Mouse (Mus musculus) heart, postnatal 25 days (tissue): ENCODE measurements around the gene Rassf5. TPM values are rescaled to one million over a fixed set of nuclear protein-coding genes. Genes with fewer than 3 reads are reported as not detected.

Experiments used
- DNase-seq: peaks from one replicate; pipeline ENCODE4 v3.0.0; 2022; ENCODE audit warnings: low spot score
- intact Hi-C: fragments of 180-260 bp; cut with DNase I; formaldehyde crosslinking; loops from one replicate; pipeline ENCODE4 v1.15.1; 2025
- total RNA-seq, 2 experiments: library from RNA; stranded (reverse); gene quantifications; 2 replicates each; pipeline ENCODE4 v1.2.3; 2021

Gene Rassf5
- total RNA-seq, 2 experiments from 2014 or later = 1.6 to 2.3 TPM

GRCm38 (mm10) chr1:131218933-131219332 is 26.1 kb downstream of the Rassf5 start:
- intact Hi-C loops = no loop called here
- no peak for DNase-seq

- intact Hi-C loops = no loop called here
- DNase-seq = no peak
These were observed 31.7 kb downstream of the Rassf5 start for GRCm38 (mm10) chr1:131213361-131213760.

GRCm38 (mm10) chr1:131212956-131213355 is 32.1 kb downstream of the Rassf5 start:
- DNase-seq = no peak
- intact Hi-C loops = no loop called here

GRCm38 (mm10) chr1:131211655-131212054 is 33.4 kb downstream of the Rassf5 start:
- intact Hi-C loops = no loop called here
- no peak for DNase-seq

GRCm38 (mm10) chr1:131209971-131210426 is 35.1 kb downstream of the Rassf5 start:
- no peak for DNase-seq
- intact Hi-C loops = loop anchor here (5.0 kb wide), 1 partner anchor 37 kb away; the partner anchor contains the start of gene Rassf5

GRCm38 (mm10) chr1:131208800-131209199 is 36.3 kb downstream of the Rassf5 start:
- DNase-seq = no peak

GRCm38 (mm10) chr1:131208081-131208480 is 37.0 kb downstream of the Rassf5 start:
- DNase-seq = no peak
- intact Hi-C loops = loop anchor here (5.0 kb wide), 1 partner anchor 39 kb away; the partner anchor contains the start of gene Rassf5

More at GRCm38 (mm10) chr1:131208800-131209199, 36.3 kb downstream of the Rassf5 start:
- intact Hi-C loops = loop anchor here (5.0 kb wide), 1 partner anchor 39 kb away; the partner anchor contains the start of gene Rassf5

- intact Hi-C loops = loop anchor here (5.0 kb wide), 1 partner anchor 40 kb away; the partner anchor contains the start of gene Rassf5
- no peak for DNase-seq
These were observed 37.5 kb downstream of the Rassf5 start for GRCm38 (mm10) chr1:131207531-131207930.

GRCm38 (mm10) chr1:131206342-131206741 is 38.7 kb downstream of the Rassf5 start:
- intact Hi-C loops = loop anchor here (5.0 kb wide), 1 partner anchor 41 kb away; the partner anchor contains the start of gene Rassf5
- no peak for DNase-seq

GRCm38 (mm10) chr1:131204461-131204860 is 40.6 kb downstream of the Rassf5 start:
- no peak for DNase-seq

GRCm38 (mm10) chr1:131201391-131201790 is 43.7 kb downstream of the Rassf5 start:
- intact Hi-C loops = no loop called here
- no peak for DNase-seq

More at GRCm38 (mm10) chr1:131204461-131204860, 40.6 kb downstream of the Rassf5 start:
- intact Hi-C loops = no loop called here

- intact Hi-C loops = no loop called here
- DNase-seq = no peak
These were observed 44.5 kb downstream of the Rassf5 start for GRCm38 (mm10) chr1:131200588-131200987.

GRCm38 (mm10) chr1:131199976-131200375 is 45.1 kb downstream of the Rassf5 start:
- intact Hi-C loops = no loop called here
- peak; percentile 53 for DNase-seq

- intact Hi-C loops = no loop called here
- no peak for DNase-seq
These were observed 45.8 kb downstream of the Rassf5 start for GRCm38 (mm10) chr1:131199118-131199821.

- DNase-seq = no peak
- intact Hi-C loops = no loop called here
These were observed 46.6 kb downstream of the Rassf5 start for GRCm38 (mm10) chr1:131198417-131198960.

- intact Hi-C loops = no loop called here
- no peak for DNase-seq
These were observed 49.0 kb downstream of the Rassf5 start for GRCm38 (mm10) chr1:131196107-131196506.

- intact Hi-C loops = no loop called here
- DNase-seq = no peak
These were observed 49.4 kb downstream of the Rassf5 start for GRCm38 (mm10) chr1:131195653-131196052.

- intact Hi-C loops = no loop called here
- DNase-seq = no peak
These were observed 51.3 kb downstream of the Rassf5 start for GRCm38 (mm10) chr1:131193746-131194145.

GRCm38 (mm10) chr1:131188655-131189054 is 56.4 kb downstream of the Rassf5 start:
- no peak for DNase-seq
- intact Hi-C loops = no loop called here

- intact Hi-C loops = no loop called here
These were observed 57.2 kb downstream of the Rassf5 start for GRCm38 (mm10) chr1:131187856-131188255.

GRCm38 (mm10) chr1:131186995-131187394 is 58.1 kb downstream of the Rassf5 start:
- intact Hi-C loops = no loop called here

More at GRCm38 (mm10) chr1:131187856-131188255, 57.2 kb downstream of the Rassf5 start:
- no peak for DNase-seq

More at GRCm38 (mm10) chr1:131186995-131187394, 58.1 kb downstream of the Rassf5 start:
- DNase-seq = no peak
